Mouse (Mus musculus) midbrain, embryonic 14.5 days (tissue): ENCODE measurements at regions not wholly inside any gene's neighbourhood (a gene's known extent, or its start where the extent isn't known, plus 50 kb on each side); places are given as distances from the start of the nearest gene placed in this dataset.
A peak's percentile ranks its signal among the peaks of the same experiment; 100 is the strongest.

Experiments used
- ATAC-seq: fragments of 200-750 bp; cut with Nextera tagmentation; 2 replicates; pipeline ENCODE4 v1.8.0; 2017; ENCODE audit warnings: moderate number of reproducible peaks, moderate library complexity; ENCODE audit not compliant: low FRiP score, low TSS enrichment
- DNase-seq: peaks from one replicate; pipeline ENCODE4 v3.0.0-alpha.2; 2015
- H3K27ac ChIP-seq: fragments of 300-500 bp; sonication (generic); replicated peaks from 2 replicates; pipeline ENCODE4 v1.5.1; 2014; ENCODE audit warnings: mild to moderate bottlenecking, low read depth, low read length, moderate library complexity
- H3K27me3 ChIP-seq: fragments of 300-500 bp; sonication (generic); 2 replicates; pipeline ENCODE4 v1.6.1; 2014; ENCODE audit warnings: low read length, control low read depth, mixed read lengths; ENCODE audit not compliant: control insufficient read depth, insufficient read depth
- H3K36me3 ChIP-seq: fragments of 300-500 bp; sonication (generic); 2 replicates; pipeline ENCODE4 v1.6.1; 2014; ENCODE audit warnings: low read length, control low read depth; ENCODE audit not compliant: control insufficient read depth, insufficient read depth
- H3K4me1 ChIP-seq: fragments of 300-500 bp; sonication (generic); 2 replicates; pipeline ENCODE4 v1.6.1; 2014; ENCODE audit warnings: mild to moderate bottlenecking, antibody characterized with exemption, low read length, control low read depth; ENCODE audit not compliant: control insufficient read depth, insufficient read depth
- H3K4me2 ChIP-seq: fragments of 300-500 bp; sonication (generic); 2 replicates; pipeline ENCODE4 v1.6.1; 2014; ENCODE audit warnings: mild to moderate bottlenecking, low read length, moderate library complexity
- H3K4me3 ChIP-seq: fragments of 300-500 bp; sonication (generic); replicated peaks from 2 replicates; pipeline ENCODE4 v1.5.1; 2014; ENCODE audit warnings: low read depth, low read length
- H3K9ac ChIP-seq: fragments of 300-500 bp; sonication (generic); replicated peaks from 2 replicates; pipeline ENCODE4 v1.6.1; 2014; ENCODE audit warnings: mild to moderate bottlenecking, low read length, moderate library complexity
- H3K9me3 ChIP-seq: fragments of 300-500 bp; sonication (generic); 2 replicates; pipeline ENCODE4 v1.6.1; 2016; ENCODE audit warnings: low read length, control low read depth, mixed read lengths; ENCODE audit not compliant: control insufficient read depth
- WGBS: fragments of 180-500 bp; shearing (Covaris S2); extraction: QIAGEN DNeasy Blood & Tissue Kit; methylation state at CpG from one replicate; pipeline ENCODE4 v1.1.7; 2014; 5-methylcytosine and 5-hydroxymethylcytosine counted together

DNA sequence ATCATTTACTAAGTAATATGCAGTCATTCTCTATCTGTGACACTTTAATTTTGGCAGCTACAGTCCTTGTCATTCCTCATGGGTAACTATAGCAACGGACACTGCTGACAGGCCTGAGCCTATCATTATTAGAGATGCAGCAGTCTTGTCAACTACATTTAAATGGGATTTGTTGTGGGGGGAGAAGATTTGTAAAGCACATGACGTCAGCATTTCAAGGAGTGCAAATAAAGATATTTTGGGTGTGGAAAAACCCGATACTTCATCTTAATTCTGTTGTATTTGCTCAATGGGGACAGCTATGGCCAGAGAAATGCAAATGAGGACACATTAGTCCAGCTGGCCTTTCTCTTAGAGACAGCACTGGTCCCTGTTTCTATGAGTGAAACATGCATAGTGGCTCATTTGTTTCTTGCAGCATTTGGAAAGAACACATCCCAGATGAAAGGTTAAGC lies 55.5 kb upstream of the Kcne4 start:
- no peak overlapping the region for H3K4me2 ChIP-seq
- no peaks in the 10 kb centered on the region for H3K9me3 ChIP-seq
- peak; percentile 69; the same call in 1 of the 2 replicates for ATAC-seq
- WGBS = 15% methylated on average over 3 of the region's 3 CpGs
- no peak overlapping the region for H3K4me3 ChIP-seq
- no peaks in the 10 kb centered on the region for H3K36me3 ChIP-seq
- H3K4me1 ChIP-seq = peaks cover 8% of the 10 kb centered on the region; the same call in 1 of the 2 replicates
- H3K27me3 ChIP-seq = no peaks in the 10 kb centered on the region
- peak; percentile 63 for DNase-seq
- no peak overlapping the region for H3K9ac ChIP-seq
- peak overlapping the region; percentile 50 for H3K27ac ChIP-seq
